Comparison of ENCODE assay signal across 15 mouse cellular contexts in genomic region chr17:79342639-79343333, GRCm38 (mm10). TPM values are rescaled to one million over a fixed set of nuclear protein-coding genes. Genes with fewer than 3 reads are reported as not detected.
DNase-seq lines count a peak whose midpoint lies in the region; ATAC-seq and TF ChIP-seq lines count a peak whose summit lies in the region.
"Had no signal": no experiment of that assay in that cellular context is flagged by ENCODE, and none has a peak within 500 bp of the region (broad histone marks: within the 10 kb centered on the region; RNA-seq: fewer than 3 reads in every experiment).

No protein-coding gene starts in this region.

- H3K9me3 ChIP-seq in heart, embryonic 15.5 days (replicated peaks), result no peaks in the 10 kb centered on the region
- no peaks in the 10 kb centered on the region for H3K9me3 ChIP-seq in limb, embryonic 11.5 days (ENCODE audit: control insufficient read depth, low read length)
- no peaks in the 10 kb centered on the region for H3K9me3 ChIP-seq in stomach, embryonic 15.5 days
- H3K9me3 ChIP-seq: forebrain, embryonic 13.5 days; hindbrain, embryonic 12.5 days had no signal

- no peak overlapping the region for H3K9ac ChIP-seq in heart, embryonic 15.5 days
- no peak overlapping the region for H3K9ac ChIP-seq in limb, embryonic 11.5 days (ENCODE audit: low read length)
- H3K9ac ChIP-seq in stomach, embryonic 15.5 days, result no peak overlapping the region
- H3K9ac ChIP-seq: forebrain, embryonic 13.5 days; hindbrain, embryonic 12.5 days had no signal

- no peaks in the 10 kb centered on the region for H3K27me3 ChIP-seq in heart, embryonic 15.5 days
- H3K27me3 ChIP-seq in limb, embryonic 11.5 days (ENCODE audit: control insufficient read depth, insufficient read depth, low read length), result no peaks in the 10 kb centered on the region
- no peaks in the 10 kb centered on the region for H3K27me3 ChIP-seq in stomach, embryonic 15.5 days (replicated peaks)
- H3K27me3 ChIP-seq: CH12.LX; forebrain, embryonic 13.5 days; hindbrain, embryonic 12.5 days had no signal

- H3K27ac ChIP-seq in heart, embryonic 15.5 days, result peak overlapping the region; percentile 35
- peak overlapping the region; percentile 18; the same call in 1 of the 2 replicates for H3K27ac ChIP-seq in bone marrow macrophage, adult 2 months (ENCODE audit: insufficient read depth, low read depth, low read length)
- H3K27ac ChIP-seq in limb, embryonic 11.5 days (replicated peaks; ENCODE audit: low read depth, low read length), result peak overlapping the region; percentile 31; the same call in 1 of the 2 replicates
- H3K27ac ChIP-seq in stomach, embryonic 15.5 days, result peak overlapping the region; percentile 26; the same call in 1 of the 2 replicates
- H3K27ac ChIP-seq in layer of hippocampus, adult 2 months, result no peak overlapping the region
- H3K27ac ChIP-seq: forebrain, embryonic 13.5 days; hindbrain, embryonic 12.5 days had no signal

- H3K4me3 ChIP-seq in heart, embryonic 15.5 days, result no peak overlapping the region
- no peak overlapping the region for H3K4me3 ChIP-seq in bone marrow macrophage, adult 2 months (ENCODE audit: insufficient read depth, low read length)
- no peak overlapping the region for H3K4me3 ChIP-seq in limb, embryonic 11.5 days (ENCODE audit: low read depth, low read length)
- H3K4me3 ChIP-seq in stomach, embryonic 15.5 days (replicated peaks), result no peak overlapping the region
- H3K4me3 ChIP-seq in layer of hippocampus, adult 2 months, result no peak overlapping the region
- H3K4me3 ChIP-seq: forebrain, embryonic 13.5 days; hindbrain, embryonic 12.5 days had no signal

- H3K4me1 ChIP-seq in heart, embryonic 15.5 days (replicated peaks), result peaks cover 75% of the 10 kb centered on the region
- peaks cover 51% of the 10 kb centered on the region for H3K4me1 ChIP-seq in bone marrow macrophage, adult 2 months (ENCODE audit: control insufficient read depth, insufficient read depth, low read length)
- peaks cover 2% of the 10 kb centered on the region; the same call in 1 of the 2 replicates for H3K4me1 ChIP-seq in limb, embryonic 11.5 days (ENCODE audit: control insufficient read depth, insufficient read depth, low read length)
- 0 out of 2 replicates have a peak, but pooled peaks cover 6% of the 10 kb centered on the region for H3K4me1 ChIP-seq in stomach, embryonic 15.5 days
- H3K4me1 ChIP-seq: hindbrain, embryonic 12.5 days had no signal

- H3K4me2 ChIP-seq in heart, embryonic 15.5 days, result no peak overlapping the region
- H3K4me2 ChIP-seq in limb, embryonic 11.5 days (ENCODE audit: low read depth, severe bottlenecking), result no peak overlapping the region
- no peak overlapping the region for H3K4me2 ChIP-seq in stomach, embryonic 15.5 days
- H3K4me2 ChIP-seq: forebrain, embryonic 13.5 days; hindbrain, embryonic 12.5 days had no signal

- ATAC-seq in heart, embryonic 15.5 days (replicated peaks; ENCODE audit: insufficient number of reproducible peaks, insufficient read depth, low FRiP score, low read depth), result no peak
- peak; percentile 52 for ATAC-seq in limb, embryonic 11.5 days (ENCODE audit: insufficient number of reproducible peaks, low FRiP score, low TSS enrichment, low read depth)
- ATAC-seq in stomach, embryonic 15.5 days (ENCODE audit: insufficient read depth, low FRiP score, low read depth), result no peak
- ATAC-seq: forebrain, embryonic 13.5 days; intestine, postnatal 0 days had no signal

- no peak for TF ChIP-seq POLR2A in bone marrow macrophage, adult 2 months (IDR thresholded peaks at IDR 0.05; ENCODE audit: borderline replicate concordance, low read depth, low read length)

- 74% methylated on average over 3 of the region's 3 CpGs for WGBS in heart, embryonic 15.5 days
- 46% methylated on average over 3 of the region's 3 CpGs for WGBS in limb, embryonic 11.5 days
- WGBS in stomach, embryonic 15.5 days, result 54% methylated on average over 3 of the region's 3 CpGs

- DNase-seq in heart, postnatal 4 days, result no peak
- no peak for DNase-seq in limb, embryonic 11.5 days (ENCODE audit: low spot score)
- no peak for DNase-seq in layer of hippocampus, adult 2 months (ENCODE audit: low spot score in 2 of 2)
- DNase-seq in frontal cortex, postnatal 14 days (ENCODE audit: low spot score in 2 of 2), result no peak
- DNase-seq: cerebellum, adult 9-10 months; embryo, embryonic 11 days; gastrocnemius, postnatal 10 days; kidney, postnatal 25 days had no signal

- no peak for TF ChIP-seq CTCF in bone marrow macrophage, adult 2 months (IDR thresholded peaks at IDR 0.05; ENCODE audit: low read depth, low read length)
- TF ChIP-seq CTCF in layer of hippocampus, adult 2 months (conservative IDR thresholded peaks at IDR 0.05), result no peak

- H3K36me3 ChIP-seq in heart, embryonic 15.5 days, result peaks cover 6% of the 10 kb centered on the region; the same call in 1 of the 2 replicates
- H3K36me3 ChIP-seq in limb, embryonic 11.5 days (ENCODE audit: control insufficient read depth, insufficient read depth, low read length), result no peaks in the 10 kb centered on the region
- H3K36me3 ChIP-seq in stomach, embryonic 15.5 days, result no peaks in the 10 kb centered on the region; the same call in 1 of the 2 replicates

RNA-seq across cellular contexts. Expression of gene Cdc42ep3, which starts 12.1 kb away (rescaled TPM):
- polyA plus RNA-seq in heart, embryonic 15.5 days (2015; fragmentation: Nextera tagmentation; extraction: Ambion mirVana), result 74.4 and 80.9 TPM in 2 replicates
- 10 to 100 TPM; 46.1 to 47.5 TPM for total RNA-seq in heart, postnatal 4 days (2021)
- 28.2 and 36.1 TPM in 2 replicates for polyA plus RNA-seq in bone marrow macrophage, adult 2 months (2012; ENCODE audit: insufficient read depth, insufficient read length, missing spikeins)
- 62.0 and 63.2 TPM in 2 replicates for polyA plus RNA-seq in limb, embryonic 11.5 days (2014; fragmentation: Nextera tagmentation; extraction: Ambion mirVana)
- 58.9 and 60.1 TPM in 2 replicates for polyA plus RNA-seq in stomach, embryonic 15.5 days (2015; fragmentation: Nextera tagmentation; extraction: Ambion mirVana)
- total RNA-seq in layer of hippocampus, adult 2 months (2021), result 1 to 10 TPM; 5.5 to 6.1 TPM
